Mouse (Mus musculus) mouse trophoblast stem cell (cell line): ENCODE results near the gene Lrba.

Experiments
- in situ Hi-C, 2 experiments: fragments of 300-500 bp; cut with MseI, MboI; formaldehyde crosslinking; loops; 2 replicates in 1 of 2; 3 replicates in 1 of 2; pipeline ENCODE4 v1.15.1; 2025

Gene Lrba

DNA sequence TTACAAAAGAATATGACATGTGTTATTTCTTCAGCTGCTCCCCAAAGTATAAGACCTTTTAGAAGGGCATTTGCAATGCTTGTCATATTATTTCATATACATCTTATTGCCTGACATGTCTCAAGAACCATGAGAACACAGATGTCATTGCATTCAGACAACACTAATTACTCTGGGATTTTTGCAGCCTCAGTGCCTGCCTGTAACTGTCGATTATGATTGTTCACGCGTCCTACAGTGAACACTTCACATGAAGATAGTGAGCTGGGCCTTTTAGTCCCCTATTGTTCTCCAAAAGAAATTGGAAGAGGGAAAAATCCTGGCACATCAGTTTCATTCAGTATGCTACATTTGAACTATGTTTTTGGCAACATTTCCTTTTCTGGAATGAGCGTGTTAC lies 335.2 kb downstream of the Lrba start:
- in situ Hi-C loops: no loop called here

DNA sequence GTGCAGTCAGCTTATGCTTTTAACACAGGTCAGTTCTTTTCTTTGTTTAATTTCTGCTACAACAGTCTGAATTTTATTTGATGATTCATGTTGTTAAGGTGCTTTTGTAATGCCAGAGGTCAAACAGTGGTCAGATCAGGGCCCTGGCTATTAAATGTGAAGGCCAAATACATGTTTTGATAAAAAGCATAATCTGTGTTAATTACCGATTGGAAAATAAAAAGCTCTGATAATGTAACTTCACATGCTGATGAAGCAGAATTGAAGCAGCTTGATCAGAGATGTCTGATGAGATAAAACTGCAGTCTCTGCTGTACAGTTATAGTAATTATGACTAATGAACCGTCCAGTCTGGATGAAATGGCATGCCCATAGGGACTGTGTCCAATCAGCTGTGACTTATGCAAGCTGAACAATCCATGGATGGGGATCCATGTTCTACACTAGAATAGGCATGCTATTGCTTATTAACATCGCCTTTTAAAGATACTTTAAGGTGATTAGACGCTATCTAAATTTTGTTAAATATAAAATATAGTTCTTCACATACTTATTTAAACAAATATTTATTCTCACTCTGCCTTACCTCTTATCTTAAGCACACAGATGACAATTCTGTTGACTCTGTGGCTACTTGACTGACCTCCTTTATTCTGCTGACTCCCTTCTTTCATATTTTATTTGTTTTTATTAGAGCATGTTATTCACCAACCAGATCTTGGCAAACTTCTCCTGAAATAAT lies 336.0 kb downstream of the Lrba start:
- in situ Hi-C loops: no loop called here

DNA sequence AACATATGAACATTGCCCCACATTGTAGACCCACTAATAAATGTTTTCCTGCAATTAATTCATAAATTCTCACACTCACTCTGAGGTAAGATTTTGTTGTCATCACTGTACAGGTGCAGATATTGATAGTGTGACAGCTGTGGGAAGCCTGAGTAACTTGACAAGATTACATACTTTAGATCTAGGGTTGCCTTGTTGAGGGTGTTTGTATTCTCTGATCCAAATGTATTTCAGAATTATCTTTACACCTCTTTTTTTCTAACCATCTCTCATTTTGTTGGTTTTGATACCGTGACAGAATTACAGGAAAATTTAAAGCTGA lies 336.5 kb downstream of the Lrba start:
- in situ Hi-C loops: no loop called here

DNA sequence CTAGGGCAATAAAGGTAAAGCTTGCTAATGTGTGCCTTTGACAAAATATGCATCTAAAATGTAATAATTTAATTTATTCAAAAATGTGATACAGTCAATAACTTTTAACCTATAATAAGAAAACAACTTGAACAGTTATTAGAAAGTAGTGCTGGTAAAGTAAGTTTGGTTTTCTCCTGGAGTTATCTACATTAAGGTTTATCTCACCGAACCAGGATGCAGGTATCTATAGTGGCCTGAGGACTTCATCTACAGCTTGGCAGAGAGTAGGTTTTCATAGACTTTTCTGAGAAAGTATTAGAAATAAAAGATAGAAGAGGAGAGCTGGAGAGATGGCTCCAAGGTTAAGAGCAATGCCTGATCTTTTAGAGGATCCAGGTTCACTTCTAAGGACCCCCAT lies 336.9 kb downstream of the Lrba start:
- in situ Hi-C loops: no loop called here

DNA sequence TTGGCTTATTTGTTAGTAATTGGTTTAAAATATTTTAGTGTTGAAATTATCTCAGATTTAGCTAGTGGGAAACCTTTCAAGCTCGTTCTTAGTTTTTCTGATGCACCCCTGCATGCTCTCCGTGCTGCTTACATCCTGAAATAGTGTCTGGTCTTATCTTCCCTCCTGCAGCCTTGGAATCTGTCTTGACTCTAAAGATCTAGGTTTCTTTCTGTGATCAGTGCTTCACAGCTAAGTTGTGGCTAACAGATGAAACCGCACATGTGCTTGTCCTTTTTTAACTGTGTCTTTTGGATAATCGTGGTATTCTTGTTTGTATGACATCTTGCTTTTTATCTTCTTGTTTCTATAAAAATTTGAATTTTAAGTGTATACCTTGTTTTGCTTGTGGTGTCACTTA lies 342.8 kb downstream of the Lrba start:
- in situ Hi-C loops: no loop called here

DNA sequence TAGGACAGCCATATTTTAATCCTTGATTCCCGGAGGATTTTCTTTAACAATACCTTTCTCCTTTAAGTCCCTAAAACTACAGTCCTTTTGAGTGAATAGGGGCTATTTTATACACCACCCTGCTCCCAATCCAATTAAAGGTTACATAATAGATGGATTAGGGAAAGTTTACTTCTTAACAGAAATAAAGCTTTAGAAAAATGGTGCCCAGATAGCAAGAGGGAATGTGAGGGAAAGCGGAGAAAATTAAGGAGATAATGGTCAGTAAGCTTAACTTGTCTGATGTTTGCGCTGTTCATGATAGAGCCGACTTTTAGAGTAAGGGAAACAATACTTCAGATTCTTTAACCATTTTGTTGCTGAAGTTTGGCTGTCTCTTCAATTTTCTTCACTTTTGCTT lies 347.0 kb downstream of the Lrba start:
- in situ Hi-C loops: no loop called here

DNA sequence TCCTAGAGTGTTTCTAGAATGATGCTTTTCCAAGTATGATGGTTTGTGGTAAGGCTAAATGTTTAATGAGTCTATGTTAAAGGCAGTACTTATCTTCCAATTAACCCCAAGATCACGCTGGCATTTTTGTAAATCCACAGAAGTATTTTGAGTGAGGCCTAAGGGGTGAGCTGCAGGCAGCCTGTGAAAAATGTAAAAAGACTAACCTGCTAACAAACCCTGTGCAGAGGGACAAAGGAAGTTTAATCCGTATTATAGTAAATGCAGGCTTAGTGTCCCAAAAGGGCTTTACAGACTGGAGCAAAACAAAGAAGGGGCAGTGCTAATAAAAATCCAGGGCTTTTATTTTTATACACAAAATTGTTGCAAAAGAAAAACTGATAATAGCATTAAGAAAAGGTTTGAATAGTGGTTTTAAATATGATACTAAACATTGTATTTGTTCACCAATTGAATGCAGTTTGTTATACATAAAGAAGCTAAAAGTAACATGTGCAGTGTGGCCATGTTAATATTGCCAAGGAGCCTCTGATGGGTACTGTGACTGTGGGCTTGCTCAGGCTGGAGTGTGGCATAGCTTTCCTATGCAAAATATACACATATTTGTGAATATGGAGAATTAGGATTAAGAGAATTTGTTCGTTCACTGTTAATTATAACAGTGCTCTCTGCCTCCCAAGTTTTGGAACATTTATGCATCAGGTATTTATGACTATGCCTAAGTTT lies 348.2 kb downstream of the Lrba start:
- in situ Hi-C loops: no loop called here

DNA sequence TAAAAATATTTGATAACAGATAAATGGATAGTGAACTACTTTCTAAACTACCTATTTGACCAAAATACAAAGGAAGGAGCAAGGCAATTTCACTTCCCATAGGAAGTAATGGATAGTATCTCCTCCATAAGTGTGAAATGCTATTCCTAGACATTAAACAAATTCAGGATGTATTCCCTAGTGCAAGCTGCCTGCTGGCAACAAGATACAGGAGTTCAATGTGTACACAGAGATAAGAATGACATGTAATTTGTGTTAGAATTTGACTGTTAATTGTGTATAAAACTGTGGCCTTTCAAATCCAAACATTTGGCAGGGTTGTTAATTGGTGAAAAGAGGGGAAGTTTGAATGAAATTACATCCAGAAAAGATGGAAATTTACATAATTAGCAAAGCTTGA lies 350.8 kb downstream of the Lrba start:
- in situ Hi-C loops: no loop called here

DNA sequence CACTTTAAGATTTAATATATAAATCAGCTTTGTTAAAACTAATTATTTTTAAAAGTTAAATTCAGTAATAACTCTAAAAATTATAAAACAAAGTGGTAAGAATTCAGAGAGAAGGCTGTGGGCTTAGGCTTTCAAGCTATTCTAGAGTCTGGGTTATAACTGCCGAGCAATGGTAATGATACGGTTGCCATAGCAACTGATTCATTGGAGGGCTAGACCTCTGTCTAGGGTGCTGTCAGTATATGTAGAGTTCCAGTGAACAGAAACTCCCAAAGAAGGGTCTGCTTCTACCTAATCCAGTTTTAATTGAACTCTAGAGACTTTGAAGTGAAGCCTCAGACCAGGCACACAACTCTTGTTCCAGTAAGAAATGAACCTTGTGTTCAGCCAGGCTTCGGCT lies 377.8 kb downstream of the Lrba start:
- in situ Hi-C loops: no loop called here

DNA sequence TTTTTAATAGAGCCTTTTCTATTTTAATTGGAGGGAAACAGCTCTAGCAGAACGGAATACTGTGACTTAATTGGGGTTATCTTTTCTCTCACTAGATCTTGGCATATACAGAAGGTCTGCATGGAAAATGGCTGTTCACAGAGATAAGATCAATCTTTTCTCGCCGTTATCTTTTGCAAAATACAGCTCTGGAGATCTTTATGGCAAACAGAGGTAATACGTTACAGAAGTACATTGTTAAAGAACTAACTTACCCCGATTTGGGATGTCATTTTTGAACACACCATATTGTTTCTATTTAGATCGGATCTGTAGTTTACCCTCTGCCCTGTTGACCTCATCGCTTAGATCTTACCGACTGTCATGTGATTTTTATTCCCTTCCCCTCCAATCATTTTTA lies 381.3 kb downstream of the Lrba start:
- in situ Hi-C loops: no loop called here

DNA sequence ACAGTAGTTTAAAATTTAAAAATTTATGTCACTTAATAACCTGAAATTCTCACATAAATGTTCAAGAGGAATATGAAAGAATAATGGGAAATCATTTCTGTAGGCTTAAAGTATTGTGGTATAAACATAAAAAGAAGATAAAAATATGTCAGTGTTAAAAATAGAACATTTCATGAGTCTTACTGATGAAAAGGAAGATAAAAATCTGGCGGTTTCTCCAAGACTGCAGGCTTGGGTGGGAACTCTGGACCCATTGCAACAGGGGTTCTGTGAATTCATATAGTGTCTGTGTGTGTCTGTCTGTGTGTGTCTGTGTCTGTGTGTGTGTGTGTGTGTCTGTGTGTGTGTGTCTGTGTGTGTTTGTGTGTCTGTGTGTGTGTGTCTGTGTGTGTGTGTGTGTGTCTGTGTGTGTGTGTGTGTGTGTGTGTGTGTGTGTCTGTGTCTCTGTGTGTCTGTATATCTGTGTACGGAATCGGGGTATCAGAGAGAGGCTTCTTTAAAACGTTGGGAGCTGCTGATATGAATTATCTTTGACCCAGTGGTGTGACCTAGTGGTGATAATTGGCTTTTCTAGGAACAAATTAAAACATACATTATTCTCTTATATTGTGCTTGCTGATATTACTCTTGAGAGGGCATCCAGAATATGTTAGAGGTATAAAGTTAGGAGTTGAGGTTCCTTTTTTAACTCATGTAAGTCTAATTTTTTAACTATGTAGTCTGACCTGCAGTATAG lies 402.7 kb downstream of the Lrba start:
- in situ Hi-C loops: no loop called here

DNA sequence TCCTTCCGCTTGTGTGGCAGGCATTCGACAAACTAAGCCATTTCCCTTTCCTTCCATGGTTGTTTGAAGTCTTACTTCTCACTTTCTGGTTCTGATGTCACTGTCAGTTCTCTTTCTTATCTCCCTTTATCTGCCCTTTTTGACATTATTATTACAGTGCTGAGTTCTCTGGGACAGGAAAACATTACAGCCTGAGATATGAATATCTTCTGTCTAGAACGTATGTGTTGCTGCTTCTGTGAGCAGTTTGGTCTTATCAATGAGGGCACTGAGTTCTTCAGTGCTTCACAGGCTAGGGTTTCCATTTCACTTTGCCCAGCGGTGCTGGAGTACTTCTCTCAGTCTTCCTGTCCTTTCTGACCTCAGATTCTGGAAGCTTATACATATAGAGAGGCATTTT lies 404.9 kb downstream of the Lrba start:
- in situ Hi-C loops: no loop called here

DNA sequence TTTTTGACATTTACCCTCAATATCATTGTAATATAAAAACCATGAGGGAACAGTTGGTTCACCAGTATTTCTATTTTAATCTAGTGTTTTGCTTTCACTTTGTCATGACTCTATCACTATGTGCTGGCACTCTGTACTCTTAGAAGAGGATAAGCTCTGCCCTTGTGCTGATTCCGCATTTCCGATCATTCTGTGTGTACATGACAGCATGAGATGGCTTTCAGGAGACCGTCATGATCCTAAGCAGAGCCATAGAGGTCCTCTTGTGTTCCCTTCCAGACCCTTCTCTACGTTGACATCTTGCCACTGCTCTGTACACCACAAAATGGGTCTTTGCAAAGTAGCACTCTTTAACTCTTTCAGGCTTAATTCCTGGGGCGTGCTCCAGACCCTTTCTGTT lies 411.0 kb downstream of the Lrba start:
- in situ Hi-C loops: no loop called here

DNA sequence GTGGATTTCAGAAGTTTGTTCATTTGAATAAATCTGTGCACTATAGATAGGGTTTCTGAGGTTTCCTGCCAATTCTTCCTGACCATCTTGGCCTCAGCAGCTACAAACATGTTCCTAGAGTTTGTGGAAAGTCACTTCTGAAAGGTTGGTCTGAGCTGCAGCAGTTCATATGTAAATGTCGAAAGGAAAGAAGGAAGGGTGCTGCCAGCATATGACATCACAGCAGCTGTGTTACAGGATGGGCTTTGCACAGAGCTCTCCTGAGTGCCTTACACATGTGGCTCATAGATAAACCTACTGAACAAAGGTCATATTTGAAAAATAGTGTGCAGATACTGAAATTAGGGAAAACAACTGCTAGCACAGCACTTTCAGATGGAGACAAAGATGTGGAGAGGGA lies 411.5 kb downstream of the Lrba start:
- in situ Hi-C loops: no loop called here

DNA sequence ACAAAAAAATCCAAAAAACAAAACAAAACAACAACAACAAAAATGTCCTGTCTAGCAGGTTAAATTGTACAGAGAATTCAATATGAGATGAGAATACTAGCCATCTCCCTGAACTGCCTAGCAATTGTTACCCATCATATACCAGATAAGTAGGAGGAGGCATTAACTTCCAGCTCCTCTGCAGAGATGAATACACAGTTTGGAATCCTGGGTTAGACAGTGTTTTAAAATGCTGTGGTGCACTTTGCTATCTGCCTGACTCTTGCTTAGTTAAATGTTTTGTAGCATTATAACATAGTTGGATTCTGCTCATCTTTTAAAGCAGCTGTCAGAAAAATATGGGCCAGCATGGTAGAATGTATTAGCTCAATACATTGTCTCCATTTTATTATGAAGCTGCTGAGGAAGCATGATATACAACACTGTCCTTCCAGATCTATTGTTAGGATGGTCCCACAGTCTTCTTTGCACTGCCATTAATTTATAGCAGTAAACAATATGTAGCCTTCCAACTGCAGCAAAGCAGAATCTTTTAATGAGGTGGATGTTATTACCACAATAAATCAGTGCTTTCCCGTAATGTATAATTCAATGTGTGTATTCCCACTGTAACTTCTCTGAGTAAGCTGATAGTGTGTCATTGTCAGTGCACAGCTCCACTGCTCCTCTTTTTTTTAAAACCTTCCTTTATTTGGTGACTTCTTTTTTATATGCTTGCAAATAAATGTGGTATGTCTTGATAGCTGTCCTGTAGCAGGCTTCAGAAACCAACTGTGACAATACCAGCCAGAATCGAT lies 414.3 kb downstream of the Lrba start:
- in situ Hi-C loops: no loop called here

DNA sequence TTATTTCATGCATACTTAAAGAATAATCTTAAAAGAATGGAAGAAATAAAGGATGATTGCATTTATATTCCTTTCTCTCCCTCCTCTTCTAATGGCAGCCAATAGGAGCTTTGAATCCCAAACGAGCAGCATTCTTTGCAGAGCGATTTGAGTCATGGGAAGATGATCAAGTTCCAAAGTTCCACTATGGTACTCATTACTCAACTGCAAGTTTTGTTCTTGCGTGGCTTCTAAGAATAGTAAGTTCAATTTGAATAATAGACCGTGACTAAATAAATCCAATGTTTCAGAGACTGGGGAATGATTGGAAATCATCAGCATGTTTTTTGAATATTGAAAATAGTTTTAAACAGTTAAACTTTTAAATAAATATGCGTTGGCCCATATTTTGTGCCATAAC lies 416.9 kb downstream of the Lrba start:
- in situ Hi-C loops: no loop called here

DNA sequence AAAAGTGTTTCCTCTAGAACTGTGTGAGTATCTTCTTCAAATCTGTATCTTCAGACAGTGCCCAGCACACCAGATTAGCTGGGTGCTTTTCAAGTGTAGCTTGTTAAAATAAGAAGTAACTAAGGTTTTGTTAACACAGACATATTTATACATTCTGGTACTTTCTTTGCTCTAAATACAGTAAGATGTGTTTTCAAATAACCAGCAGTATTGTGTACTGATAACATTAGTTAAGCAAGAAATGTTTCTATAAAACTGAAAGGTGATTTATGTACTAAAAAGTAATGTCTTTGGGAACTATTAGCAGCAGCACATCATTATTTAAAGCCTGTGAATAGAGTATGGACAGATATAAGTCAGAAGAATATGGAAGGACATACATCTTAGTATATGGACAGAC lies 417.3 kb downstream of the Lrba start:
- in situ Hi-C loops: no loop called here

DNA sequence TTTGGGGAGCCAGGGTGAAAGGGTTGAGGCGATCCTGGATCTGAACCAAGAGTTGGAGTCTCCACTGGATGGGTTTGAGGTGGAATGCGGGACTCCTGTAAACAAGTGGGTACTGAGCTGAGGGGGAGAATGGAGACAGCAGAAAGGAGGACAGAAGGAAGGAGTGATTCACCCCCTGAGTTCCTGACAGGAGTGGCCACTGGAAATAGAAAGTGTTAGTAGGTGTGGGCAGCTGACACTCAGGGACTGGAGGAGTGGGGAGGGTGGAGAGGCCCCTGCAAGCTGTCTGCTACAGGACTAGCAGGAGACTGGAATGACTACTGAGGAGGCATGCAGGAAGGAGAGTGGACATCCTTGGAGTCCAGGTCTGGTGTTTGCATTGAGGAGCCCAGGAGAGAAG lies 422.3 kb downstream of the Lrba start:
- in situ Hi-C loops: no loop called here

DNA sequence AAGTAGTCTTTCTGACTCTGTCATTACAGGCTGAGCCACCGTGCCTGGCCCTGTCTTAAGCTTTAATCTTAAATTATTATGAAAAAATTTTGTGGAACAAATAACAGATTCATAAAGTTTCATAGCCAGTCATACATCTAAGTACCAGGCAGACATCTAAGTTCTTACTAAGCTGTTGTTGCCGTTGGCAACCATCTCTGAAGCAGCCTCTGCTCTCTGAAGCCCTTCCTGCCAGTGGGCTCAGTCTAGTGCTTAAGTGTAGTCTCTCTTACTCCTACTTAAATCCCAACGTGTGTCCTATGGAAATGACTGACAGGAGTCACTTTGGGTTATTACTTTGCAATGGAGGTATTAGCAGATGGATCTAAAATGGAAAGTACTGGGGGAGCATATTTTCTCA lies 426.5 kb downstream of the Lrba start:
- in situ Hi-C loops: no loop called here

DNA sequence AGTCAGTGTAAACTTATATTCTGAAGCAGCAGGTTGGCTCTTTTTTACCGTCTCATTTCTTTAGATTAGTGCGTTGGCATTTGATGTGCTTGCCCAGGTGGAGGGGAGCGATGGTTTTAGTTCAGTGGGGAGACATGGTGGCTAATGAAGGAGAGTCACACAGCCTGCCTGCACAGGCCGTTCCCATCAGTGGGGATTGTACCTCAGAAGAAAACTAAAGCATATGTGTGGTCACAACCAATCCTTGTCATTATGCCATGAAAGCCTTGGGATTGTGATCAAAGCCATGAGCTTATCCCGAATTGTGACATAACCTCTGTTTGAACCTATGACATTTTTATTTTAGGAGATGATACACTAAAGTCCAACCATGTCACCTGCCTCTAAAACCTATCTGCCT lies 434.8 kb downstream of the Lrba start:
- in situ Hi-C loops: no loop called here

DNA sequence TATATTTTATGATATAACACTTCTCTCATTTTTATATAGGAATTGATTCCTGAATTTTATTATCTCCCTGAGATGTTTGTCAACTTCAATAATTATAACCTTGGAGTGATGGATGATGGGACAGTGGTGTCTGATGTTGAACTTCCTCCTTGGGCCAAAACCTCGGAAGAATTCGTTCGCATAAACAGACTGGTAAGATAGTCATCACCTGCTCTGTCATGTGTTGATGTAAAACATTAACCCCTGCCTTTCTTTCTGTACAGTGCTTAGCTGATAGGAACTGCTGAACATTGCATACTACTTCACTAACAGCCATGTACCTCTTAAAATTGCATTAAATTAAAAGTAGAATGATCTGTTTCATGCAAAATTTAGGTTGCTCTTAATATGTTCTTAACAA lies 439.9 kb downstream of the Lrba start:
- in situ Hi-C loops: no loop called here

DNA sequence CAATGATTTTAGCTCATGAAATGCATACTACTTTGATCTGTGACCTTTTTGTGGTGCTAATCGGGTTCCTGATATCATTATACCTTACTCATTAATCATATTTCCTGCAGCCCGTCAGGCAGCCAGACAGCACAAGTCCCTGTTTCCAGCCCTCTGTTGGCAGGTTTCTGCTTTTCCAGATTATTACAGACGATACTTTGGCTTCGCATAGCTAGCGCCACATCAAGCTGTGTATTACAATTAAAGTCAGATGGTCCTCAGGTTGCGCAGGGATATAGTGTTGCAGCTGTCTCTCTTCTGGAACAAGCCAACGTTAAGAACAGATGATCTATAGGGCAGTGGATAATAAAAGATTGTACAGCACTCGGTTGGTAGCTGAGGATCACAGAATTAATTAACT lies 443.7 kb downstream of the Lrba start:
- in situ Hi-C loops: no loop called here
